Mouse (Mus musculus): ENCODE measurements around the gene Mpv17l2. TPM values are rescaled to one million over a fixed set of nuclear protein-coding genes. Genes with fewer than 3 reads are reported as not detected.

The Mpv17l2 gene
- polyA plus RNA-seq, 1 experiment from 2014 or later = 37.1 TPM

DNA sequence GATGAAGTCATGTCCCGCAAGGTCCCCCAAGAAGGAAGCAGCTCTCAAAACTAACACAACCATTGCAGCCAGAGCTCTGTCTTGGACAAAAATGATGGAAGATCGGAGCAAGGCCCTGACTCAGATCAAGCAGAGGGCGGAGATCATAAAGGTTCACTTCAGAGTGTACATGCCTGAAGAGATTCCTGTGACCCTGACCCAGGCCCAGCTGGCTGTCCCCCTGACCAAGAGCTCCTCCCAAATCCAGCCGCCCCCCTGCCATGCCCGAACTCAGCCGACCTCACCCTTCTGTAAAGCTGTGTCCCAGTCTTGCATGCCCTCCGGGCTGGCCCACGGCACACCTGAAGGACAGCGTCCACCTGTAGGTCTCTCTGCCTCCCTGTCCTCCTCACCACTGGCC lies 51.0 kb downstream of the Mpv17l2 start:
- no peak for ATAC-seq (ENCODE audit: low read depth)
- no peaks in the 10 kb centered on the region for H3K4me1 ChIP-seq (replicated peaks; ENCODE audit: control insufficient read depth, insufficient read depth, low read length)
- no peaks in the 10 kb centered on the region for H3K36me3 ChIP-seq (ENCODE audit: control insufficient read depth, insufficient read depth, low read length)
- no peak overlapping the region for H3K4me3 ChIP-seq (ENCODE audit: low read length)
- no peak overlapping the region for H3K9ac ChIP-seq (ENCODE audit: low read length)
- H3K9me3 ChIP-seq (ENCODE audit: control insufficient read depth, low read length) = no peaks in the 10 kb centered on the region
- no peak overlapping the region for H3K4me2 ChIP-seq (ENCODE audit: low read depth, low read length)
- WGBS = 84% methylated on average over 9 of the region's 9 CpGs
- no peak overlapping the region for H3K27ac ChIP-seq (ENCODE audit: low read length)
- no peaks in the 10 kb centered on the region for H3K27me3 ChIP-seq (ENCODE audit: control insufficient read depth, insufficient read depth, low read depth, low read length)

Small RNA genes within 50 kb of the gene (microRNA-seq; reads per million reads assigned to microRNA genes)
- not detected for gene Mir7240

Other genes with a start within 250 kb of the Mpv17l2 start
- gene Fkbp8, start 233.2 kb downstream of the Mpv17l2 start, polyA plus RNA-seq (2015; fragmentation: Nextera tagmentation; extraction: Ambion mirVana) = 300 and 319 TPM in 2 replicates
- gene Kxd1, start 233.0 kb downstream of the Mpv17l2 start, polyA plus RNA-seq (2015; fragmentation: Nextera tagmentation; extraction: Ambion mirVana) = 54.0 and 55.3 TPM in 2 replicates
- gene Ell, start 221.5 kb downstream of the Mpv17l2 start, polyA plus RNA-seq (2015; fragmentation: Nextera tagmentation; extraction: Ambion mirVana) = 19.8 and 21.4 TPM in 2 replicates
- 118 and 121 TPM in 2 replicates for gene Isyna1, start 166.6 kb downstream of the Mpv17l2 start, polyA plus RNA-seq (2015; fragmentation: Nextera tagmentation; extraction: Ambion mirVana)
- gene Ssbp4, start 152.1 kb downstream of the Mpv17l2 start, polyA plus RNA-seq (2015; fragmentation: Nextera tagmentation; extraction: Ambion mirVana) = 106 and 108 TPM in 2 replicates
- gene Lrrc25, start 144.8 kb downstream of the Mpv17l2 start, polyA plus RNA-seq (2015; fragmentation: Nextera tagmentation; extraction: Ambion mirVana) = 2.0 and 3.2 TPM in 2 replicates
- gene Gdf15, start 128.5 kb downstream of the Mpv17l2 start, polyA plus RNA-seq (2015; fragmentation: Nextera tagmentation; extraction: Ambion mirVana) = 0.45 and 0.60 TPM in 2 replicates
- 43.6 and 46.7 TPM in 2 replicates for gene Pgpep1, start 100.6 kb downstream of the Mpv17l2 start, polyA plus RNA-seq (2015; fragmentation: Nextera tagmentation; extraction: Ambion mirVana)
- 197 and 214 TPM in 2 replicates for gene Lsm4, start 87.7 kb downstream of the Mpv17l2 start, polyA plus RNA-seq (2015; fragmentation: Nextera tagmentation; extraction: Ambion mirVana)
- 26.2 and 28.8 TPM in 2 replicates for gene Jund, start 62.0 kb downstream of the Mpv17l2 start, polyA plus RNA-seq (2015; fragmentation: Nextera tagmentation; extraction: Ambion mirVana)
- not detected in 2 replicates for gene Iqcn, start 57.5 kb downstream of the Mpv17l2 start, polyA plus RNA-seq (2015; fragmentation: Nextera tagmentation; extraction: Ambion mirVana)
- 0.26 TPM in 1 of 2 replicates, not detected in the other for gene Gm3336, start 42.4 kb downstream of the Mpv17l2 start, polyA plus RNA-seq (2015; fragmentation: Nextera tagmentation; extraction: Ambion mirVana)
- gene Pde4c, start 37.2 kb downstream of the Mpv17l2 start, polyA plus RNA-seq (2015; fragmentation: Nextera tagmentation; extraction: Ambion mirVana) = 0.10 and 0.19 TPM in 2 replicates
- gene Rab3a, start 6.3 kb downstream of the Mpv17l2 start, polyA plus RNA-seq (2015; fragmentation: Nextera tagmentation; extraction: Ambion mirVana) = 14.8 and 16.2 TPM in 2 replicates
- gene Pik3r2, start 15.8 kb upstream of the Mpv17l2 start, polyA plus RNA-seq (2015; fragmentation: Nextera tagmentation; extraction: Ambion mirVana) = 56.0 and 56.8 TPM in 2 replicates
- gene Mast3, start 44.1 kb upstream of the Mpv17l2 start, polyA plus RNA-seq (2015; fragmentation: Nextera tagmentation; extraction: Ambion mirVana) = 13.7 and 14.3 TPM in 2 replicates
- 0.24 and 0.69 TPM in 2 replicates for gene Il12rb1, start 47.5 kb upstream of the Mpv17l2 start, polyA plus RNA-seq (2015; fragmentation: Nextera tagmentation; extraction: Ambion mirVana)
- 4.5 and 5.6 TPM in 2 replicates for gene Arrdc2, start 78.8 kb upstream of the Mpv17l2 start, polyA plus RNA-seq (2015; fragmentation: Nextera tagmentation; extraction: Ambion mirVana)
- gene Kcnn1, start 102.3 kb upstream of the Mpv17l2 start, polyA plus RNA-seq (2015; fragmentation: Nextera tagmentation; extraction: Ambion mirVana) = 0.40 and 0.99 TPM in 2 replicates
- gene Ccdc124, start 113.0 kb upstream of the Mpv17l2 start, polyA plus RNA-seq (2015; fragmentation: Nextera tagmentation; extraction: Ambion mirVana) = 99.2 and 106 TPM in 2 replicates
- gene Slc5a5, start 131.8 kb upstream of the Mpv17l2 start, polyA plus RNA-seq (2015; fragmentation: Nextera tagmentation; extraction: Ambion mirVana) = 0.13 and 0.16 TPM in 2 replicates
- 5,017 and 5,100 TPM in 2 replicates for gene Rpl18a, start 136.5 kb upstream of the Mpv17l2 start, polyA plus RNA-seq (2015; fragmentation: Nextera tagmentation; extraction: Ambion mirVana)
- gene Map1s, start 145.0 kb upstream of the Mpv17l2 start, polyA plus RNA-seq (2015; fragmentation: Nextera tagmentation; extraction: Ambion mirVana) = 45.9 and 49.2 TPM in 2 replicates